Mouse (Mus musculus): ENCODE data around the gene Aox3. TPM values are rescaled to one million over a fixed set of nuclear protein-coding genes. Genes with fewer than 3 reads are reported as not detected.

The Aox3 gene
- total and polyA plus RNA-seq, 3 experiments, result 0.08 to 0.43 (median 0.14) TPM

GRCm38 (mm10) chr1:58147776-58148175 is 34.8 kb downstream of the Aox3 start:
- Histone ChIP-seq H3K4me1 (ENCODE audit: control insufficient read depth in 1 of 2, insufficient read depth in 2 of 2) (no peaks in the 10 kb centered on the region), H3K4me3 (replicated peaks in 1 of 3; ENCODE audit: low read depth in 2 of 3, low read length in 2 of 3, poor library complexity in 1 of 3) (no peak overlapping the region), H3K36me3 (replicated peaks in 1 of 2; ENCODE audit: control insufficient read depth in 1 of 2, insufficient read depth in 1 of 2, low read length in 1 of 2) (no peaks in the 10 kb centered on the region), H3K9ac (ENCODE audit: insufficient read depth, low read depth) (no peak overlapping the region), H3K4me2 (ENCODE audit: insufficient read depth, low read depth, poor library complexity, severe bottlenecking) (no peak overlapping the region), H3K9me3 (replicated peaks; ENCODE audit: low read length) (no peaks in the 10 kb centered on the region), H3K79me2 (replicated peaks; ENCODE audit: control insufficient read depth, extremely low read depth, insufficient read depth, poor library complexity, severe bottlenecking) (no peaks in the 10 kb centered on the region), H3K27me3 (replicated peaks) (no peaks in the 10 kb centered on the region), H3K27ac (ENCODE audit: insufficient read depth, low read depth) (no peak overlapping the region)
- in situ Hi-C loops (cut with MboI; ENCODE audit: low pct_ligation_motif_present, low pct_unique_long_range_greater_than_20kb, low sequenced_read_pairs) (no loop called here), dilution Hi-C loops (cut with MboI; ENCODE audit: extremely low pct_ligation_motif_present, extremely low pct_unique_long_range_greater_than_20kb, low sequenced_read_pairs) (no loop called here)
- no peak for DNase-seq (ENCODE audit: extremely low read depth)
- no peak for TF ChIP-seq GABPA (IDR thresholded peaks at IDR 0.05; ENCODE audit: insufficient replicate concordance, low read depth, low read length)
- TF ChIP-seq NELFE (IDR thresholded peaks at IDR 0.05; ENCODE audit: low read depth, low read length), result no peak
- no peak for TF ChIP-seq NRF1 (IDR thresholded peaks at IDR 0.05; ENCODE audit: low read depth, low read length)

- Histone ChIP-seq H3K9me3 (replicated peaks; ENCODE audit: low read length) (no peaks in the 10 kb centered on the region), H3K27ac (ENCODE audit: insufficient read depth, low read depth) (no peak overlapping the region), H3K4me3 (replicated peaks in 1 of 3; ENCODE audit: low read depth in 2 of 3, low read length in 2 of 3, poor library complexity in 1 of 3) (no peak overlapping the region), H3K9ac (ENCODE audit: insufficient read depth, low read depth) (no peak overlapping the region), H3K79me2 (replicated peaks; ENCODE audit: control insufficient read depth, extremely low read depth, insufficient read depth, poor library complexity, severe bottlenecking) (no peaks in the 10 kb centered on the region), H3K36me3 (replicated peaks in 1 of 2; ENCODE audit: control insufficient read depth in 1 of 2, insufficient read depth in 1 of 2, low read length in 1 of 2) (no peaks in the 10 kb centered on the region), H3K4me1 (ENCODE audit: control insufficient read depth in 1 of 2, insufficient read depth in 2 of 2) (peaks cover 0 to 3% of the 10 kb centered on the region in 2 experiments; a peak in 1 of 4 replicates), H3K4me2 (ENCODE audit: insufficient read depth, low read depth, poor library complexity, severe bottlenecking) (no peak overlapping the region), H3K27me3 (replicated peaks) (no peaks in the 10 kb centered on the region)
- no peak for DNase-seq (ENCODE audit: extremely low read depth)
- TF ChIP-seq CTCF (conservative IDR thresholded peaks at IDR 0.05 in 1 of 2, IDR thresholded peaks at IDR 0.05 in 1 of 2; ENCODE audit: low read depth in 2 of 2, low read length in 2 of 2) (no peak), PAX5 (IDR thresholded peaks at IDR 0.05; ENCODE audit: low read length) (no peak), POLR2AphosphoS2 (IDR thresholded peaks at IDR 0.05; ENCODE audit: low read depth, low read length) (no peak), ELF1 (IDR thresholded peaks at IDR 0.05; ENCODE audit: low read depth, low read length) (no peak), KAT2A (IDR thresholded peaks at IDR 0.05; ENCODE audit: insufficient replicate concordance, low read length) (no peak), JUN (IDR thresholded peaks at IDR 0.05; ENCODE audit: insufficient read depth, low read depth, low read length) (no peak), TCF12 (IDR thresholded peaks at IDR 0.05; ENCODE audit: low read depth, low read length) (no peak), JUND (conservative IDR thresholded peaks at IDR 0.05; ENCODE audit: low read depth, low read length) (no peak), USF1 (IDR thresholded peaks at IDR 0.05; ENCODE audit: low read depth, low read length) (no peak), NELFE (IDR thresholded peaks at IDR 0.05; ENCODE audit: low read depth, low read length) (no peak), MAX (IDR thresholded peaks at IDR 0.05; ENCODE audit: low read length) (no peak), BHLHE40 (IDR thresholded peaks at IDR 0.05; ENCODE audit: low read depth, low read length) (no peak), CHD2 (IDR thresholded peaks at IDR 0.05; ENCODE audit: low read length) (no peak), IRF4 (IDR thresholded peaks at IDR 0.05; ENCODE audit: low read depth, low read length) (no peak), RAD21 (IDR thresholded peaks at IDR 0.05; ENCODE audit: low read depth, low read length) (no peak)
- dilution Hi-C loops (cut with MboI; ENCODE audit: extremely low pct_ligation_motif_present, extremely low pct_unique_long_range_greater_than_20kb, low sequenced_read_pairs), result no loop called here
- in situ Hi-C loops (cut with MboI; ENCODE audit: low pct_ligation_motif_present, low pct_unique_long_range_greater_than_20kb, low sequenced_read_pairs), result no loop called here
Measured at GRCm38 (mm10) chr1:58152247-58152646, 39.3 kb downstream of the Aox3 start.

Data from CH12.LX (cell line).